Mouse (Mus musculus): ENCODE data around the gene Alox5.
"Not testable (repeated sequence)": the region's sequence is repeated elsewhere in the genome, so short reads cannot be mapped to it uniquely, and the experiment has no call there.

Alox5 gene

GRCm38 (mm10) chr6:116460544-116461283, at the start of gene Alox5:
Gene Alox5 (minus strand): TSS chr6:116461178.
- no peak for DNase-seq (ENCODE audit: low spot score)

- not testable (repeated sequence) for DNase-seq (ENCODE audit: low spot score)
These were observed 45.5 kb upstream of the Alox5 start, which contains the start of gene Olfr212 for GRCm38 (mm10) chr6:116506302-116507003. Gene Olfr212 (plus strand): TSS chr6:116506516.

- DNase-seq (ENCODE audit: low spot score) = no peak
These were observed 35.0 kb upstream of the Alox5 start for GRCm38 (mm10) chr6:116495960-116496359.

GRCm38 (mm10) chr6:116493742-116494141, 32.8 kb upstream of the Alox5 start:
- no peak for DNase-seq (ENCODE audit: low spot score)

- DNase-seq (ENCODE audit: low spot score) = no peak
These were observed 27.8 kb upstream of the Alox5 start, which contains the start of gene Olfr211 for GRCm38 (mm10) chr6:116488791-116489190. Gene Olfr211 (plus strand): TSS chr6:116489091.

GRCm38 (mm10) chr6:116486833-116487232, 25.9 kb upstream of the Alox5 start:
- DNase-seq (ENCODE audit: low spot score) = no peak

- no peak for DNase-seq (ENCODE audit: low spot score)
These were observed 24.1 kb upstream of the Alox5 start for GRCm38 (mm10) chr6:116485081-116485480.

- DNase-seq (ENCODE audit: low spot score) = no peak
These were observed 7.1 kb upstream of the Alox5 start for GRCm38 (mm10) chr6:116468081-116468480.

GRCm38 (mm10) chr6:116459232-116459631, 1.7 kb downstream of the Alox5 start:
- no peak for DNase-seq (ENCODE audit: low spot score)

GRCm38 (mm10) chr6:116458728-116459127, 2.2 kb downstream of the Alox5 start:
- no peak for DNase-seq (ENCODE audit: low spot score)

GRCm38 (mm10) chr6:116456482-116456881, 4.5 kb downstream of the Alox5 start:
- DNase-seq (ENCODE audit: low spot score) = no peak

GRCm38 (mm10) chr6:116455781-116456180, 5.2 kb downstream of the Alox5 start:
- peak; percentile 11 for DNase-seq (ENCODE audit: low spot score)

- no peak for DNase-seq (ENCODE audit: low spot score)
These were observed 20.1 kb downstream of the Alox5 start for GRCm38 (mm10) chr6:116440849-116441248.

GRCm38 (mm10) chr6:116440447-116440846, 20.5 kb downstream of the Alox5 start:
- DNase-seq (ENCODE audit: low spot score) = no peak

- DNase-seq (ENCODE audit: low spot score) = no peak
These were observed 21.4 kb downstream of the Alox5 start for GRCm38 (mm10) chr6:116439531-116439930.

GRCm38 (mm10) chr6:116438864-116439263, 22.1 kb downstream of the Alox5 start:
- no peak for DNase-seq (ENCODE audit: low spot score)

- DNase-seq (ENCODE audit: low spot score) = no peak
These were observed 32.7 kb downstream of the Alox5 start for GRCm38 (mm10) chr6:116428282-116428681.

- no peak for DNase-seq (ENCODE audit: low spot score)
These were observed 33.4 kb downstream of the Alox5 start for GRCm38 (mm10) chr6:116427552-116427951.

- no peak for DNase-seq (ENCODE audit: low spot score)
These were observed 37.3 kb downstream of the Alox5 start for GRCm38 (mm10) chr6:116423664-116424063.

GRCm38 (mm10) chr6:116422991-116423390, 38.0 kb downstream of the Alox5 start:
- no peak for DNase-seq (ENCODE audit: low spot score)

GRCm38 (mm10) chr6:116420271-116420670, 40.7 kb downstream of the Alox5 start:
- no peak for DNase-seq (ENCODE audit: low spot score)

GRCm38 (mm10) chr6:116419699-116420098, 41.3 kb downstream of the Alox5 start:
- DNase-seq (ENCODE audit: low spot score) = no peak

GRCm38 (mm10) chr6:116418487-116418886, 42.5 kb downstream of the Alox5 start:
- no peak for DNase-seq (ENCODE audit: low spot score)

Measured in left cerebral cortex, adult 11 months (tissue).